Mouse (Mus musculus): ENCODE data around the gene Pcnp.
"Not testable (repeated sequence)": the region's sequence is repeated elsewhere in the genome, so short reads cannot be mapped to it uniquely, and the experiment has no call there.

Gene Pcnp

DNA sequence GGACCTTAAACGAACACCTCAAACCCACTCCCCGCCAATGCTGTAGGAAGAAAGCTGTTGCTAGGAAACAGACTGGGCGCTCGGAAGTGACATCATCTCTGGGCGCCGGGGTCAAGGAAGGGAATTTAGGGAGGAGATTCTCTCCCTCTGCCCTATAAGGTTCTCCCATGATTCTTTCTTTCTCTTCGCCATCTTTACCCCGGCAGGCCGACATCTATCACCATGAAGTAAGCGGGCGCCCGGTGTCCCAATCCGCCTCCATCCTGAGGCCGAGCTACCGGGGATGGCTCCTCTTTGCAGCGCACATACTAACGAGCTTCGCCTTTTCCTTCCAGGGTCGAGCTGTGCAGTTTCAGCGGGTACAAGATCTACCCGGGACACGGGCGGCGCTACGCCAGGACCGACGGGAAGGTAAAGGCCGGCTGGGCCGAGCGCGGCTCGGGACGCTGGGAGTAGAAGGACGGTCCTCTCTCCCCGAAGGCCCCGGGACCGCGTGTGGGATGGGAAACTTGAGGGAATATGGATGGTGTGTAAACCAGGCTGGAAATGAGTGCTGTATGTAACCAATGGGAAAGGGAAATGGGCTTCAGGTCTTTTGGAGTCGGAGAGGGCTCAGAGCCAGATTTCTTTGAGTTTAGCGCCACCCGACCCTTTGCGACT, 63.2 kb downstream of the Pcnp start, which contains the start of gene Rpl24:
Rpl24 (plus strand) TSS at position 64 of the 660 bp plus-strand sequence.
- peak; percentile 95 for DNase-seq (ENCODE audit: low spot score)

DNA sequence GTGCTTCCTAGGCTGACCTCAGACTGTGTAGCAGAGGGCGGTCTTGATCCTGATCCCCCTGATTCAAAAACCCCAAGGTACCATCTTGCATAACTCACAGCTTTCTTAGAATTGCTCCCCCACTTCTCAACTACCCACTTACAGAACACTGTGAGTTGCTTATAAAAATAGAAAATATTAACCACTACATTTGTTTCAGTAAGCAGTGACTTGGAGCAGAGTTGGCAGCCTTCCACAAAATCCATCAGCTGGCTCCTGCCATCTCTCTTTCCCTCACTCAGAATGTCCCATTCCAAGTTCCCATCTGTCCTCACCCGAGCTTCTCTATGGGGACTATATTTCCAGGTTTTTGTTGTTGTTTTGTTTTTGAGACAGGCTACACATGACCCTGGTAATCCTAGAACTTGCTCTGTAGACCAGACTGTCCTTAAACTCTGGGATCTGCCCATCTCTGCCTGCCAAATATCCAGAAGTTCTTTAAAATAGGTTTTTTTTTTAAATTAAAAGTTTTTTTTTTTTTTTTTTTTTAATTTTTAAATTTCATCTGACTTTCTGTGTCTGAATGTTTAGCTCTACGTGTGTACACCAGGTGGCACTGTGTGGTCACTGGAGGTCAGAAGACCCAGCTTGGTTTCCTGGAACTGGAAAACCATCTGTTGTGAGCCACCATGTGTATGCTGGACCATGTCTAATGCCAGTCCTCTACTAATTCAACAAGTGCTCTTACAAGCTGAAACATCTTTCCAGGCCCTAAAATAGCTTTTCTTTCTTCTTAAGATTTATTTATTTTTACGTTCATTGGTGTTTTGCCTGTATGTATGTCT, 65.2 kb downstream of the Pcnp start:
- DNase-seq (ENCODE audit: low spot score) = peak; percentile 75

DNA sequence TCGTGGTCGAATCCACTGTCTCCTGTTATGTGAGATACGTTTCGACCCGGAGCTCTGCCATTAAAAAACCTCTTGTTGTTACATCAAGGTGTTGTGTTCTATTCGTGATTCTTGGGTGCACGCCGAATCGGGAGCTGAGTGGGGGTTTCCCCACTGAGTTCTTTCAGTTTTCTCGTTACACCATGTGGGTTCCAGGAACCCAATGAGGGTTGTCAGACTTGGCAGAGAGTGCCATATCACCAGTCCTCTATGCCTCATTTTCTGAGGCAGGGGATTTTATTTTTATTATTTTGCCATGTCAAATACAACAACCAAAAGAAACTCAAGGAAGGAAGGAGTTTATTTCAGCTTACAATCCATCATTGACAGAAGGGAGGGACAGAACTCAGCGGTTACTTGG, 66.5 kb downstream of the Pcnp start:
- not testable (repeated sequence) for DNase-seq (ENCODE audit: low spot score)

Data from embryo, embryonic 10 days (tissue).